Mouse (Mus musculus) 3T3-L1 (cell line): Measurements from ENCODE around the gene Cxcr2.

Experiments used
- DNase-seq: peaks from one replicate; pipeline ENCODE4 v3.0.0-alpha.2; 2015; ENCODE audit warnings: low read depth, low spot score

Gene Cxcr2

GRCm38 (mm10) chr1:74153461-74154184, at the start of gene Cxcr2:
Gene Cxcr2 (plus strand): TSS chr1:74153989.
- DNase-seq = no peak

GRCm38 (mm10) chr1:74105660-74106059, 48.1 kb upstream of the Cxcr2 start:
- DNase-seq = no peak

GRCm38 (mm10) chr1:74106214-74106613, 47.6 kb upstream of the Cxcr2 start:
- DNase-seq = no peak

- DNase-seq = no peak
Observed at GRCm38 (mm10) chr1:74107931-74108618, 45.7 kb upstream of the Cxcr2 start.

GRCm38 (mm10) chr1:74109670-74110069, 44.1 kb upstream of the Cxcr2 start:
- DNase-seq = no peak

- DNase-seq = no peak
Observed at GRCm38 (mm10) chr1:74110932-74111695, 42.7 kb upstream of the Cxcr2 start.

GRCm38 (mm10) chr1:74111696-74112030, 42.1 kb upstream of the Cxcr2 start:
- no peak for DNase-seq

GRCm38 (mm10) chr1:74113071-74113470, 40.7 kb upstream of the Cxcr2 start:
- DNase-seq = no peak

- no peak for DNase-seq
Observed at GRCm38 (mm10) chr1:74117876-74118275, 35.9 kb upstream of the Cxcr2 start.

- no peak for DNase-seq
Observed at GRCm38 (mm10) chr1:74119115-74119514, 34.7 kb upstream of the Cxcr2 start.

- DNase-seq = no peak
Observed at GRCm38 (mm10) chr1:74121138-74121537, 32.7 kb upstream of the Cxcr2 start.

- peak; percentile 79 for DNase-seq
Observed at GRCm38 (mm10) chr1:74121821-74122576, 31.8 kb upstream of the Cxcr2 start.

- DNase-seq = no peak
Observed at GRCm38 (mm10) chr1:74123215-74123614, 30.6 kb upstream of the Cxcr2 start.

- no peak for DNase-seq
Observed at GRCm38 (mm10) chr1:74124021-74124981, 29.5 kb upstream of the Cxcr2 start, which contains the start of gene Tns1. Gene Tns1 (minus strand): TSS chr1:74124449.

GRCm38 (mm10) chr1:74124991-74125552, 28.7 kb upstream of the Cxcr2 start, which contains the start of gene Rufy4:
Gene Rufy4 (plus strand): TSS chr1:74125541.
- DNase-seq = peak; percentile 66

GRCm38 (mm10) chr1:74130883-74131659, 22.7 kb upstream of the Cxcr2 start:
- no peak for DNase-seq

- peak; percentile 47 for DNase-seq
Observed at GRCm38 (mm10) chr1:74132011-74132410, 21.8 kb upstream of the Cxcr2 start.

- DNase-seq = no peak
Observed at GRCm38 (mm10) chr1:74133954-74134353, 19.8 kb upstream of the Cxcr2 start.

GRCm38 (mm10) chr1:74135326-74135950, 18.4 kb upstream of the Cxcr2 start:
- peak; percentile 48 for DNase-seq
